Mouse (Mus musculus): ENCODE results near the gene Copa.

Gene Copa

GRCm38 (mm10) chr1:172082101-172082898 lies at the start of gene Copa, which contains the start of gene Ncstn:
TSS of gene Copa (plus strand) at chr1:172082529.
TSS of gene Ncstn (minus strand) at chr1:172082795.
- peak; percentile 99 for DNase-seq

DNA sequence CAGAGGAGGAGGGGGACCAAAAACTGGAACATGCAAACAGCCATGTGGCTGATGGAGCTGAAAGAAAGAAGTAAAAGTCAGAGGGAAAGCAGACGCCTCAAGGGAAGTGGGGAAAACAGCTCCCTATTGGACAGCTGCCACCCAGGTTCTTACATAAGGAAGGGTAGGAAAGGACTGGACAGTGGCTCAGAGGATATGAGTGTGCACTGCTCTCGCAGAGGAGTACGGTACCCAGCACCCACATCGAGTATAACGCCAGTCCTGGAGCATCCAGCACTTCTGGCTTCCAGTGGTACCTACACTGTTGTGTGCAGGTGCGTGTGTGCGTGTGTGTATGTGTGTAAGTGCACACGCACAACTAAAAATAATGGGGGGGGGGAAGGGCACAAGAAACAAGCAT lies 35.9 kb upstream of the Copa start:
- no peak for DNase-seq

GRCm38 (mm10) chr1:172046938-172047337 lies 35.4 kb upstream of the Copa start:
- peak; percentile 95 for DNase-seq

DNA sequence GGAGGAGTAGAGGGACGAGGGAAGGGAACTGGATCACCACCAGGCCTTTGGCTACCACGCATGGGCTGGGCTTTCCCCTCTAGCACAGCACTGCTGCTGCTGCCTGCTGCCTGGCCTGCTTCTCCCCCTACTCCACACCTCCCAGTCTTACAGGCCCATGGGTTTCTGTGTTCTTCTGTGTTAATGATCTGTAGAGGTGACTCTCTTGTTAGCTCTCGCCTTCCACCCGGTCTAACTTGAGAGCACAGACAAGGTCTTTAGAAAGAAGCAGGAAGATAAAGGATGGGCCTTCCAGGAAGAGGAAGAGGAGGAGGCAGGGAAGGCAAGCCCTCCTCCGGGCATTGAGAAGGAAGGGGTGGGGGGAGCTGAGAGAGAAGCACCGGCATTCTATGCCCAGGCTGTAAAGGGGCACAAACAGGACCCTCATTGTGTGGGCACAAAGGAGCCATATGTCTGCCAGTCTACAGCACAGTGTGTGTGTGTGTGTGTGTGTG lies 34.0 kb upstream of the Copa start:
- DNase-seq = no peak

DNA sequence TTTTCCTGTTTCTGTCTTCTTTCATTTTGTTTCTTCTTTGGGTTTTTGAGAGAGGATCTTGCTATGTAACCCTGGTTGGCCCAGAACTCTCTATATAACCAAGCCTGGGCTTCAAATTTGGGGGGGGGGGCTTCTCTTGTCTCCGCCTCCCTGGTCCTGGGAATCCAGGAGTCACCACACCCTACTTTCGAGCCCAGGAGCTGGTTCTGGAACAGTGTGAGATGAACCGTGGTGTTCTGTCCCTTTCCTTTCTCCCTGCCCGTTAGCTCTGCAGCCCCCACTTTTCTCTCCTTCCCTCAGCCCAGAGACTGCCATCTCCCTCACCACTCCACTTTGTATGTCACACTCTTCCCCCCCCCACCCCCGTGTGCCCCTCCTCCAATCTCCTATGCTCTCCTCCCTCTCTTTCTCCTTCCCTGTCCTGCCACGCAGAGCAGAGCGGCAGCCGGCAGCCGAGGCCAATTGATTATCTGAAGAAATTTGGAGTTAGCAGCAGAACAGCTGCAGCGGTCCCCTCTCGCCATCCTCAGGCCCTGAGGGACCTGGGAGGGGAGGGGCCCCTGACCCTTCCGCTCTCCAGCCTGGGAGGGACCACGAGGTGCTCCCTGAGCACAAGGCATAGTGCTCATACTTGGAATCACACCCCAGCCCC lies 33.1 kb upstream of the Copa start:
- DNase-seq = no peak

DNA sequence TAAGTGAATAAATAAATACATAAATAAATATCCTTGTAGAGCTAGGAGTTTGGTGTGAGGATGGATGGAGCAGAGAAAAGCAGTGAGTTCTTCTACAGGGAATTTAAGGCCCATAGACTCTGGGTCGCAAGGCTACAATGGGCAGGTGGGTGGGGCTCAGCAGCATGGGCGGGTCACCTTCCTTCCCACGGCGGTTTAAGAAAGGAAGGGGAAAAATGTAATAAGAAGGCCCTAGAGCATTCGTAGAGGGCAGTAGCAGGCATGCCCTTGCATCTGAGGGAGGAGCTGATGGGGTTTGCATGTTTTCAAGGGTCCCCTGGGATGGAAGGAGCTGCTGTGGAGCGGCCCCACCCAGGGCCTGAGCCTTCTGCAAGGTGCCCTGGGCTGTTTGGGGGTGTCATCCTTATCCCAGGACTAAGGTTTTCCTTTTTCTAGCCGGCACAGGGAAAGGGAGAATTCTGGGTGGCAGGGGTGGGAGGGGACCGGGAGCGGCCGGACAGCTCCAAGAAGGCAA lies 29.5 kb upstream of the Copa start:
- DNase-seq = peak; percentile 55

DNA sequence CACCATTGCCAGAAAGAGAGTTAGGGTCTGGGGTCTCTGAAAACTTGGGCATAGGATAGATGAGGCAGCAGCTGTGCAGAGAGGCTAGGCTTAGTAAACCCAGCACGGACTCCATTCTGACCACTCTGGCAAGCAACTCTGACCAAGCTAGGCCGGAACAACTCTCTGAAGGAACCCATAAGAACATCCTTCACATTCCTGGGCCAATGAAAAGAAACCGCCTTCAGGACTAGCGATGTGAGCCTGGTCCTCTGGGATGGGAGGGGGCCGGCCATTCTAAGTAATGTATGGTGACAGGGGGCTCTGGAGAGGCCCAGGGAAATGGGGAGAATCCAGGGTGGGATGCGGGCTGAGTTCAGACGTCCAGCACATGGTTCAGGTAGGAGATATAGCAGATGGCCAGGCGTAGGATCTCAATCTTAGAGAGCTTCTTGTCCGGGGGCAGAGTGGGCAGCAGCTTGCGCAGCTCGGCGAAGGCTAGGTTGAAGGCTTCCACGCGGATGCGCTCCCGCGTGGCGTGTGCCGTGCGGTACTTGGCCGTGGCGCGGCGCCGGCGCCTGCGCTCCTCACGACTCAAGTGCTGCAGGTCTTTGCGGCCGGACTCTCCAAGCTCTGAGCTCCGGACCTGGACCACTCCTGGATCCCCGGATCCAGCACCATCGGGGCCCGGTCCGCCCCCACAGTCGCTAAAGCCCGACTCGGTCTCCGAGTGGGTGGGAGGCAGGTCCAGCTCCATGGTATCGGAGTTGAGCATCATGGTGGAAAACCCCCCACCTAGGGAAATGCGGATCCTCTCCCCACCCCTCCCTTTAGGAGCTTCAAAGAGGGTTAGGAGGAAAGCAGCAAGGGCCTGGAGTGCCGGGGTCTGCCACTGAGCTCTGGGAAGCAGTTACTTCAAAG lies 28.5 kb upstream of the Copa start:
- peak; percentile 87 for DNase-seq

DNA sequence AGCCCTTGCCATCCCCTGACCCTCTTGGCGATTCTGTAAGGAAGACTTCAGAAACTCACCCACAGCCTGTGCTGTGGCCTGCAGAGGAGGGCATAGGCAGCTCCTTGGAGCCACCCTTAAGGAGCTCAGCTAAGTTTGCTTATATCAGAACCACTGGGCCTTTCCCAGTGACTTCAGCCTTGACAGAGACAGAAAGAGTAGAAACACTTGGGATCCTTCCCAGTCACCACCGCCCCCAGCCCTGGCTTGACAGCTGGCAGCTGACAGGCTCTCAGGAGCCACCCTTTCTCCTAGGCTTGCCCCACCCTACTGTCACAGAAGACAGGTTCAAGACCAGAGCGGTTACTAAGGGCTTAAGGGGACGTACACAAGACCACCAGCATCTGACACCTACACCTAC lies 26.1 kb upstream of the Copa start:
- peak; percentile 48 for DNase-seq

DNA sequence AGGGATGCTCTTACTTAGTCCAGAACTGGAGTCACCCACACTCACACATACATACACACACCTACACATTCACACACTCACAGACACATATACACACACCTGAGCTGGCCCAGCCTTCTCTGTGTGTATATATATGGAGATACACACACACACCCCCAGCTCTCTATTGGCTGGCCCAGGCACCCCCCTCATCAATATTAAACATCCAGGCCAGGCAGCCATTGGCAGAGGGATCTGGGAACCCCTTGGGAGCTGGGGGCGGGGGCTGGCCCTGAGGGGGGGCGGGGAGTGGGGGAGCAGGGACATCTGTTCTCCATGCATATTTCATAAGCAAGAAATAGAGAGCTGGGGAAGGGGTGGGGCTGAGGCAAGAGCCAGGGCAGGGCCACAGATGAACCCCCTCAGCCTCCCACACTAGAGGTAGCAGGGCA lies 24.8 kb upstream of the Copa start, which contains the start of gene Nhlh1:
Nhlh1 (minus strand) TSS at position 83 of the 431 bp plus-strand sequence.
- no peak for DNase-seq

DNA sequence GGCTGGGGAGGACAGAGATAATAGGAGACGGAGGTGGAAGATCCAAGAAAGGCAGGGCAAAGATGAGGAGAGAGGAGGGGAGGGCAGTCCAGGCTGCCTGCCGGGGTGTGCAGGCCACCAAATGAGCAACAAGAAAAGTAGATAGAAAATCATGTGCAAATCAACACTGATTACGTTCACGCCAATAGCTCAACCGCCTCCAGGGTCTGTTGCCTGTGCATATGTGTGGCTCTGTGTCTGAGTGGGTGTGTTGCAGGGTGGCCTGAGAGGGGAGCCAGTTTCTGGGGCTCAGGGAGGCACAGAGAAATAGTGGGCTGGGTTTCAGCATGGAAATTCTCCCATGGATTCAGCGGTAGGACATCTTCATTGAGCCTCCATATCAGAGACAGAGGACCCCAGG lies 24.0 kb upstream of the Copa start:
- no peak for DNase-seq

DNA sequence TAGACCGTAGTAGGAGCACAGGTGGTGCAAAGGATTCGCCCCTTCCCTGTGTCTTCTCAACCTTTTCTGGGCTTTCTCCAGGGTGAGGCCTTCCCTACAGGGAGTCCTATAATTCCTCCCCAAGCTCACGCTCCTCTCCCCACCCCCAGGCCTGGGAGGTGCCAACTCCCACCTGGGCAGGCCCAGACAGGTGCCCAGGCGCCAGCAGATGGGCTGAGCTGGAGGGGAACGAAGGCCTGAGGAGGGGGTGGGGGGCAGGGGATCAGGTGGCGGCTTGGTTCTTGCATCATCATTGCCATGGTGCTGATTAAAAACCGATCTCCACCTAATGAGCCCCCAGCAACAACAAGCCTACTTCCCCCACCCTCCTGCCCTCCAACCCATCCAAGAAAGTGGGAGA lies 23.5 kb upstream of the Copa start:
- no peak for DNase-seq

- DNase-seq = no peak
These were observed 21.7 kb upstream of the Copa start for GRCm38 (mm10) chr1:172060659-172061058.

GRCm38 (mm10) chr1:172061217-172061616 lies 21.1 kb upstream of the Copa start:
- DNase-seq = no peak

- no peak for DNase-seq
These were observed 20.2 kb upstream of the Copa start for GRCm38 (mm10) chr1:172062101-172062500.

DNA sequence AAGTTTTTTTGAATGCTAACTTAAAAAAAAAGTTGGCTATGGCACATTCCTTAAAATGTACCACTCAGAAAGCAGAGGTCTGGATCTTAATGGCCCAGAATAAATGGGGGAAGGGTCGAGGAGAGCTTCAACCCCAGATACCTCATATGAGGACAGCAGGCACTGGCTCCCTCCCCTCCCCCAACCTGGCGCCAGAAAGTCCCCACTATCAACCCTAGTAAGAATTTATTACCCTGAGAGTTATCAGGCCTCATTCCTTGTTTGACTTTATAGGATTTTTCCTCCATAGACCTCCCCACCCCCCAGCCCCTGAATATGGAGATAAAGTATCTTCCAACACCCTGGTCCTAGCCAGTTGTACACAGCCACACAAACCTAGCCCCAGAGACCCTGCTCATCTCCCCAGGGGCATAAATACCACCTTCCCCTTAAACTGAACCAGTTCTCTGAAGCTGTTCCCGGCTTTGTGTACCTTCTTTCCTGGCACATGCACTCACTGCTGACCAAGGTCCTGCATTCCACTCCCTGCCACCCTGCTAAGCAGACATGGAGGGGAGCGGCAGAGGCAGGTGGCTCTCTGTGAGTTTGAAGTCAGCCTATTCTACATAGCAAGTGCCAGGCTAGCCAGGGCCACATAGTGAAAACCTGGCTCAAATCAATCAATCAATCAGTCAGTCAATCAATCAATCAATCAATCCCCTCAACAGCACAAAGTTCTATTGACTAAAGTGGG lies 18.9 kb upstream of the Copa start:
- DNase-seq = no peak

- DNase-seq = peak; percentile 89
These were observed 17.7 kb upstream of the Copa start for GRCm38 (mm10) chr1:172064613-172065141.

DNA sequence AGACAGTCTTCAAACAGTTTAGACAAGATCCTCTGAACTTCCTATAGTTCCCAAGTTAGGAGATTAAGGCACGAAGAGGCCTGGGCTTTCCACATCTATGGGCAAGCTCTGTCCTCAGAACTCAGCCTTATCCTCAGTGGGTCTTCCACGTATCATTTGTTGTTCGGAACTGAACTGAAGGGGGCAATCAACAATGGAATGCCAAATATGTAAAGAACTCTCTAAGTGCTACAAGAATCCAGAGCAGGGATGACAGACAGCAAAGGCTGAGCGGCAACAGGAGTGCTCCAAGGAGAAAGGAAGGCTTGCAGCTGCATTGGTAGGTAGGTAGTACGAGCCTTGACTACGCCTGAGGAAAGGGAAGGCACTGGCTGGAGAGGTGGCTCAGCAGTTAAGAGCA lies 12.1 kb upstream of the Copa start:
- no peak for DNase-seq

GRCm38 (mm10) chr1:172071556-172071955 lies 10.8 kb upstream of the Copa start:
- DNase-seq = no peak

- no peak for DNase-seq
These were observed 9.7 kb upstream of the Copa start for GRCm38 (mm10) chr1:172072604-172073003.

DNA sequence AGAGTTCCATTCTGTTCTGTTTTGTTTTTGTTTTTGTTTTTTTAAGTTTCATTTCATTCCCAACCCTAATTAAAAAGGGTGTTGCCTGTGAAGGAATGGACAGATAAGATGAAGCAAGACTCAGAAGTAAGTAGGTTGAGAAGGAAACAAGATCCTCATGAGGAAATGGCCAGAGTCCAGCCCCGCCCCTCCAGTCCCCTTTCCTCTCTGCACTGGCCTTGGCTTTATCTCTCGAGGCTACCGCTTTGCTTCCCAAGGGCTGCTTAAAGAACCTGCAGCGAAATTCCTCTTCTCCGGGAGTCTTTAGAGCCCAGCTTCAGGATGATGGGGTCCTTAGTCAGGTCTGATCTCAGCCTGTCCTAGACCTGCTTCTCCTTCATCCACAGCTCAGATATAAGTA lies 4.3 kb upstream of the Copa start:
- DNase-seq = peak; percentile 80

DNA sequence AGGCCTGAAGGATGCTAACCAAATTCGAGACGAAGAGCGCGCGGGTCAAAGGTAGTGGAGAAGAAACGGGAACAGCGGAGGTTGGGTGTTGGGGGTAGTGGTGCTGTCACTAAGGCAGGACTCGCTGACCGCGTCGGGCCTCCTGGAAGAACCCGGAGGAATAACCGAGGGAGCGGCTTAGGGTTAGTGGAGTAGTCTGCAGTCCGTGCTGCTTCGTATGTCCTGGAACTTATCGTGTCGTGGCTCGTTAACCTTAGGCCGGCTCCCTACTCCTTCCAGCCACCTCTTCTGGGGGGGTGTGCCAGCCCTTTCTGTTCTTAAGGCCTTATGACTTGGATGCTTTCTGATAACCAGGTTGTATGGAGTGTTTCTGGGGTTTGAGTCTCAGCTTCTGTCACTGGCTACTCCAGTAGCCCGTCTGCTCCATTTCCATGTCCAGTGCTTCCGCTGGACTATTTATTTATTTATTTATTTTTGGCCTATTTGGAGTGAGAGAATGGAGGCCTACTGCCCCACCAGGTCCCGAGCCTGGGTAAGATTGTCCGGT lies 643 bp downstream of the Copa start:
- DNase-seq = no peak

DNA sequence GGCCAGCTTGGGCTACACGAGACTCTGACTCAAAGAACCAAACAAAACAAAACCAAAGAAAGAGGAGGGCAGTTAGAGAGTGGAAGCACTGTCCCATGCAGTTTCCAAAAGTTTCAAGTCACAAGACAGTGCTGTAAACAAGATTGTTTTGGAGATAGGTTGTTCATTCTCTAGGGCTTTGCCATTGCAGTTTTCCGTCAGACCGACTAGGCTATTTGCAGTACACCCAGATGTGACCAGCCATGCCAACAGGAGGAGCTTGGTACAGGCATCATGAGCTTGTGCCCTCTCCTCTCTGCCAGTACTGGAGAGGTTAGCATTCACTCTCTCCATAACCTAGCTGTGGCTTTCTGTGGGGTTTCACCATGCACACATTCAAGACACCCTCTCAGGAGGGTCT lies 11.2 kb downstream of the Copa start:
- peak; percentile 92 for DNase-seq
